Mouse (Mus musculus): Measurements from ENCODE around the gene 1700022I11Rik.

- no peak for TF ChIP-seq CTCF (IDR thresholded peaks at IDR 0.05; ENCODE audit: control insufficient read depth, insufficient read depth, insufficient replicate concordance, low read depth, low read length)
- TF ChIP-seq POLR2A (IDR thresholded peaks at IDR 0.05; ENCODE audit: control insufficient read depth, low read depth, low read length), result no peak
Measured at GRCm38 (mm10) chr4:42978062-42978461, 8.7 kb downstream of the 1700022I11Rik start.

All from testis, adult 2 months (tissue).